Mouse (Mus musculus) hindbrain, embryonic 15.5 days (tissue): Measurements from ENCODE around the gene Ptprn2. TPM values are rescaled to one million over a fixed set of nuclear protein-coding genes. Genes with fewer than 3 reads are reported as not detected.

Experiments used
- ATAC-seq: fragments of 200-750 bp; cut with Nextera tagmentation; 2 replicates; pipeline ENCODE4 v1.8.0; 2017; ENCODE audit warnings: low read depth, moderate number of reproducible peaks, moderate TSS enrichment; ENCODE audit not compliant: low FRiP score
- H3K27ac ChIP-seq: fragments of 300-500 bp; sonication (generic); replicated peaks from 2 replicates; pipeline ENCODE4 v1.5.1; 2015; ENCODE audit warnings: mild to moderate bottlenecking, inconsistent platforms
- H3K27me3 ChIP-seq: fragments of 300-500 bp; sonication (generic); 2 replicates; pipeline ENCODE4 v1.6.1; 2015; ENCODE audit warnings: control low read depth, inconsistent platforms
- H3K36me3 ChIP-seq: fragments of 300-500 bp; sonication (generic); 2 replicates; pipeline ENCODE4 v1.6.1; 2015; ENCODE audit warnings: control low read depth, inconsistent platforms
- H3K4me1 ChIP-seq: fragments of 300-500 bp; sonication (generic); replicated peaks from 2 replicates; pipeline ENCODE4 v1.6.1; 2015; ENCODE audit warnings: control low read depth, inconsistent platforms
- H3K4me2 ChIP-seq: fragments of 300-500 bp; sonication (generic); 2 replicates; pipeline ENCODE4 v1.6.1; 2015; ENCODE audit warnings: moderate library complexity, mild to moderate bottlenecking, inconsistent platforms
- H3K4me3 ChIP-seq: fragments of 300-500 bp; sonication (generic); 2 replicates; pipeline ENCODE4 v1.5.1; 2015; ENCODE audit warnings: mild to moderate bottlenecking, inconsistent platforms
- H3K9ac ChIP-seq: fragments of 300-500 bp; sonication (generic); 2 replicates; pipeline ENCODE4 v1.6.1; 2015; ENCODE audit warnings: inconsistent platforms
- H3K9me3 ChIP-seq: fragments of 300-500 bp; sonication (generic); 2 replicates; pipeline ENCODE4 v1.6.1; 2016; ENCODE audit warnings: control low read depth, inconsistent platforms
- WGBS: fragments of 180-500 bp; shearing (Covaris S2); methylation state at CpG from one replicate; pipeline ENCODE4 v1.1.7; 2015; 5-methylcytosine and 5-hydroxymethylcytosine counted together
- polyA plus RNA-seq: library from polyadenylated mRNA; unstranded; fragments of >200 nt; fragmentation: Nextera tagmentation; extraction: Ambion mirVana; gene quantifications from 2 replicates; pipeline ENCODE4 v1.2.1, GENCODE M21; 2015

The Ptprn2 gene
- polyA plus RNA-seq, 1 experiment from 2014 or later = 14.7 TPM

DNA sequence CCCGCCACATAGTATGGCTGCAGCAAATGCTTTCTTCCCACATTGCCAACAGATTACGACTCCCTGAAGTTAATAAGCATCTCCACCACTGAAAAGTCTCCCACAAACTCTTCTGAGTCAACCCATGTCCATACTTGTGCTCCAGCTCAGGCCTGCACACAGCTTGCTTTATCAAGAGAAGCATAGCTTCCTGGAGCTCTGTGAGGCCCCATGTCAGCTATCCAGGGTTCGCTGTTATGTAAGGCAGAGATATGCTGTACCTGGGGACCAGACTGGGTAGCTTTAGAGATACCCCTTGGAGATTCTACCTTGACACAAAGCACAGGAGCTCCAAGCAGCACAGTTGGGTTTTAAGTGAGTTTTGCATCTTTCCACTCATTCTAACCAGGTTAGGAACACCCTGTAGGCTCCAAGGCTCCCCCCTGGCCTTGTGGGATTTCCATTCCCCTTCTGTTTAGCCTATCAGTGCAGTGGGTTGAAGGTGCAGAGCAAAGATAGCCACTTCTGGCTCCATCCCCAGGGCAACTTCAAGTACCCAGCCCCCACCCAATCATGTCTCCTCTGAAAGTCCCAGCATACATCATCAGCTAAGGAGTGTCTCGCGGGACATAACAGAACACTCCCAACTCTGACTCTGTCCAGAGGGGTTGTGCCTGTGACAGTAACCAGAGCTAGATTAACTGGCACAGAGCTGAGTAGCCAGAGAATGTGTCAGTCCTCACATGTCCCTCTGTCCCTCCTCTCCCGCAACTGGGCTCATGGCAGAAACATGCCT is 572.9 kb downstream of the Ptprn2 start:
- ATAC-seq = no peak
- 91% methylated on average over 6 of the region's 6 CpGs for WGBS
- Histone ChIP-seq H3K4me1 (peaks cover 20% of the 10 kb centered on the region), H3K9ac (no peak overlapping the region), H3K27ac (no peak overlapping the region), H3K4me3 (no peak overlapping the region), H3K27me3 (no peaks in the 10 kb centered on the region), H3K4me2 (no peak overlapping the region), H3K36me3 (no peaks in the 10 kb centered on the region), H3K9me3 (no peaks in the 10 kb centered on the region)

DNA sequence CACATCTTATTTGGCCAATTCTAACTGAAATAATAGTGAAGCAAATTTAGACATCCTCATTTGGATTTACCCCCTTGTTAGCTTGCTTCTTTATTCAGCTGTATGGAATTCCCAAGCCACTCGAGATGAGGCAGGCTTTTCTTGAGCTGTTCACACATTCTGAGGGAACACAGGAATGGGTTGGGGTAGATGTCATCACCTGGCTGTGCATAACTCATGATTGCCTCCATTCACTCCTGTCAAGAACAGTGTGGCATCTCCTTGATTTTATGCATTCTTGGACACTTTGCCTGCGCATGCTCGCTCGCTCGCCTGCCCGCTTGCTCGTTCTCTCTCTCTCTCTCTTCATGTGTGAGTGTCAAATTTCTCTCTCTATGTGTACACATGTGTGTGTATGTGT is 573.5 kb downstream of the Ptprn2 start:
- H3K4me2 ChIP-seq = no peak overlapping the region
- ATAC-seq = no peak
- no peak overlapping the region for H3K4me3 ChIP-seq
- H3K9ac ChIP-seq = no peak overlapping the region
- peaks cover 14% of the 10 kb centered on the region for H3K4me1 ChIP-seq
- 86% methylated on average over 7 of the region's 7 CpGs for WGBS
- H3K27ac ChIP-seq = no peak overlapping the region
- no peaks in the 10 kb centered on the region for H3K36me3 ChIP-seq
- no peaks in the 10 kb centered on the region for H3K27me3 ChIP-seq
- no peaks in the 10 kb centered on the region for H3K9me3 ChIP-seq

DNA sequence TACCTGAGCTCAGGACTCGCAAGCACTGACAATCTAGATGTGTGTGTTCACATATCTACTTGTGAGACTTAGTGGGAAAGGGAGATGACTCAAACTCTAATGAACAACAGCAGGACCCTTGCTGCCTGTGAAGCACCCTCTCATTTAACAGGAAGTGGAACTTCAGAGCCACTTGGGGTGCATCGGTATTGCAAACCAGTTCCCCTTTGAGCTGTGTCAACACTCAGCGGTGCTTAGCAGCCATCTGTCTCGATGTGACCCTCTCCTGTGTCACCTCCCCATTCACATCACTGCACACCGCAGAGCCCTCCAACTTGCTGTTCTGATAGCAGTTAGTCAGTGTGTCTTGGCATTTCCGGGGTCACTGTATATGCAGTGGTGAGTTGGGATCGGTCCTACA is 592.1 kb downstream of the Ptprn2 start:
- WGBS = 84% methylated on average over 7 of the region's 7 CpGs
- H3K4me2 ChIP-seq = no peak overlapping the region
- H3K4me3 ChIP-seq = no peak overlapping the region
- no peaks in the 10 kb centered on the region for H3K4me1 ChIP-seq
- H3K36me3 ChIP-seq = no peaks in the 10 kb centered on the region
- no peaks in the 10 kb centered on the region for H3K9me3 ChIP-seq
- ATAC-seq = no peak
- no peaks in the 10 kb centered on the region for H3K27me3 ChIP-seq
- no peak overlapping the region for H3K27ac ChIP-seq
- no peak overlapping the region for H3K9ac ChIP-seq

DNA sequence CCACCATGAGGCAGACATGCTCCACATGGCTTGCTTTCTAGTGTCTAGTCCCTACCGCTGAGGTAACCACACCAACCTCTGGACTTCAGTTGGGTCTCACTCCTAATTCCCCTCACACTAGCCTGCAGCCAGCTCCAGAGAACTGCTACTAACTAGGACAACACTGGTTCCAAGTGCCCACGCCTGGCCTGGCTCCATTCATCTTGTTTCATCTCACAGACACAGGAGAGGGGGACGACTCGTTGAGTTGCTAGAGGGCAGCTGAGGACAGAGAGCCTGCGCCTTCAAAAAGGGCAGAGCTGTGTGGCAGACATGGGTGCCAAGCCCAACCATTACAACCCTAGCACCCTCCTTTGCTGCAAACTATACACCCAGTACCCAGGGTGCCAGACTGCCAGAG is 593.4 kb downstream of the Ptprn2 start:
- peaks cover 4% of the 10 kb centered on the region for H3K4me1 ChIP-seq
- no peaks in the 10 kb centered on the region for H3K36me3 ChIP-seq
- H3K27ac ChIP-seq = no peak overlapping the region
- H3K9ac ChIP-seq = no peak overlapping the region
- ATAC-seq = no peak
- H3K9me3 ChIP-seq = no peaks in the 10 kb centered on the region
- H3K4me2 ChIP-seq = no peak overlapping the region
- no peak overlapping the region for H3K4me3 ChIP-seq
- no peaks in the 10 kb centered on the region for H3K27me3 ChIP-seq
- 94% methylated on average over 5 of the region's 5 CpGs for WGBS

DNA sequence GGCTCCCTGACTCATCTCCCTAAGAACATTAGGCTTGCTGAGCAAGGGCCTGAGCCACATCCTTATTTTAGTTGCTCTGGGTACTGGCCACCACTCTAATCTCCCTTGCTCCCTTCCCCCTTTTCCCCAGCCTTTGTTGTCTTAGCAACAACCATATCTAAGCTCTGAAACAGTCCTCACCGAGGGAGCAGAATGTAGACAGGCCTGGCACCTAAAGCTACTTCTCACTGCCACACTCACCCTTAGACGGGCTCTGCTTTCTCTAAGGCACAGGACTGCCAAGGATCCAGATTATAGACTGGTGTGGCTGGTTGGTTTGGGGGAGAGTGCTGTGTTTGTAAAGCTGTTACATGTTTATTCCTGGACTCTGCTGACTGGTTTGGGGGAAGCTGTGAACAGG is 594.2 kb downstream of the Ptprn2 start:
- Histone ChIP-seq H3K9me3 (no peaks in the 10 kb centered on the region), H3K9ac (no peak overlapping the region), H3K4me3 (no peak overlapping the region), H3K27ac (no peak overlapping the region), H3K27me3 (no peaks in the 10 kb centered on the region), H3K4me1 (peaks cover 12% of the 10 kb centered on the region), H3K36me3 (no peaks in the 10 kb centered on the region), H3K4me2 (no peak overlapping the region)
- WGBS = 51% methylated on average over 2 of the region's 2 CpGs
- no peak for ATAC-seq

DNA sequence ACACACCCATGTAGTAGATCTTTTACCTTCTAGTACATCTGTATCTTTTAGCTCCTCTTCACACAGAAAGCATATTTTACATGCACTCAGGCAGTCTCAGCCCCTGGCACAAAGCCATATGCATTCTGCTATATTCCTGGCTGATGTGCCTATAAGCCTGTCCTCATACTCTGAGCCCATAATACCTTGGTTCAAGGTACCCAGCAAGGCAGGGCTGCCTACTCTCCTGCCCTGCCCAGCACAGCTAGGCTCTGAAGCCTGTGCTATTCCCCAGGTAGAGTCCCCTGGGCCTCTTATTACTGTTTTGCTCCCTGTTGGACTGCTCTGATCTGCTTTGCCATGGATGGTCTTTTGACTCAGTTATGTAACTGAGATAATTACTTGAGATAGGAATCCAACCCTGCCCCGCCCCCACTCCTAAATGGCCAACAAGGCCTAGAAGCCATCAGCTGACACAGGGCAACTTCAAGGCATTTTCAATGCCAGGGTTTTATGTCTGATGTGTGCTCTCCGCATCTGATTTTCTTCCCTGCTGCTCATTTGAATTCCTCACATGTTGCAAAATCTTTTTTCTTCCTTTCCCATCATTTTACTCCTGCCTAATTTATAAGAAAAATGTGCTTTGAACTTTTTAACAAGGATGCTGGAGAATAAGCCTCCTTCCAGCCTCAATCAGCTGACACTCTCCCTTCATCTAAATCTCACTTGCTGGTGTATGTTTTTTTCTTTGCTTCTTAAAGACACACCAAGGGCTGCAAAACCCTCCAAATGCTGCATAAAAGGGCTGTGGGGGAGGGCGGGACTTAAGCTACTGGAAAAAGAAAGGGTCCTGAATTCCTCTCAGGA is 598.6 kb downstream of the Ptprn2 start:
- Histone ChIP-seq H3K4me3 (no peak overlapping the region), H3K27ac (peak overlapping the region; percentile 53; the same call in 1 of the 2 replicates), H3K27me3 (no peaks in the 10 kb centered on the region), H3K36me3 (no peaks in the 10 kb centered on the region), H3K4me1 (peaks cover 22% of the 10 kb centered on the region), H3K4me2 (no peak overlapping the region), H3K9me3 (no peaks in the 10 kb centered on the region), H3K9ac (no peak overlapping the region)
- WGBS = 61% methylated on average over 3 of the region's 3 CpGs
- peak; percentile 46; the same call in 1 of the 2 replicates for ATAC-seq

- H3K27me3 ChIP-seq = no peaks in the 10 kb centered on the region
- WGBS = 43% methylated on average over 5 of the region's 5 CpGs
- no peaks in the 10 kb centered on the region for H3K36me3 ChIP-seq
- no peak overlapping the region for H3K4me2 ChIP-seq
- H3K9ac ChIP-seq = no peak overlapping the region
- no peak for ATAC-seq
- no peaks in the 10 kb centered on the region for H3K9me3 ChIP-seq
- no peak overlapping the region for H3K4me3 ChIP-seq
- H3K27ac ChIP-seq = peak overlapping the region; percentile 53; the same call in 1 of the 2 replicates
- H3K4me1 ChIP-seq = peaks cover 22% of the 10 kb centered on the region
Measured at GRCm38 (mm10) chr12:117084702-117085409, 599.3 kb downstream of the Ptprn2 start.

DNA sequence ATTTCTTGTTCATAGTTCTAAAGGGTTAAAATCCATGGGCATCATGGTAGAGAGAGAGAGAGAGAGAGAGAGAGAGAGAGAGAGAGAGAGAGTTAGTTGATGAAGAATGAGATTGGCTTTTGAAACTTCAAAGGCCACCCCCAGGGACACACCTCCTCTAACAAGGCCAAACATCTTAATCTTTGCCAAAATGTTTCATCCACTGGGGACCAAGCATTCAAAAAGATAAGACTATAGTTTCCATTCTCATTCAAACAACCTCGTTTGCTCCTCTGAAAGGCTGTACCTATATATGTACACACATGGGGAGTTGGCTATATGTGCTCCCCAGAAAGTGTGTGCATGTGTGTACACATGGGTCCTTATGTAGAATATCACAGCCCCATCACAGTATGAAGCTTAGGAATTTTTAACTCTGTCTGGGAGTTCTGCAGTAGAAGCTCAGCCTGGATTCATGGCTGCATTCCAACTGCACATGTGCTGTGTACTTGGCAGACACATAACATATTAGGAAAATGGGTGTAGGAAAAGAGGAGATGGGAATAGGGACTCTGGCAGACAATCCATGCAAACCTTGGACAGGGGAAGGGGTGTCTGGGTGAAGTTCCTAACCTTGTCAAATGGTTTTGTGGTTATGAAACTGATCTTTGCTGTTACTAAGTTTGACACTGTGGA is 600.3 kb downstream of the Ptprn2 start:
- no peak overlapping the region for H3K27ac ChIP-seq
- no peak overlapping the region for H3K4me2 ChIP-seq
- H3K4me1 ChIP-seq = peaks cover 22% of the 10 kb centered on the region
- H3K4me3 ChIP-seq = no peak overlapping the region
- H3K36me3 ChIP-seq = no peaks in the 10 kb centered on the region
- no peaks in the 10 kb centered on the region for H3K27me3 ChIP-seq
- H3K9me3 ChIP-seq = no peaks in the 10 kb centered on the region
- WGBS = 75% methylated on average over 1 of the region's 1 CpGs
- peak; percentile 39; the same call in 1 of the 2 replicates for ATAC-seq
- no peak overlapping the region for H3K9ac ChIP-seq

- Histone ChIP-seq H3K4me3 (no peak overlapping the region), H3K27me3 (no peaks in the 10 kb centered on the region)
- 86% methylated on average over 4 of the region's 4 CpGs for WGBS
Measured at GRCm38 (mm10) chr12:117092345-117093107, 607.0 kb downstream of the Ptprn2 start.

DNA sequence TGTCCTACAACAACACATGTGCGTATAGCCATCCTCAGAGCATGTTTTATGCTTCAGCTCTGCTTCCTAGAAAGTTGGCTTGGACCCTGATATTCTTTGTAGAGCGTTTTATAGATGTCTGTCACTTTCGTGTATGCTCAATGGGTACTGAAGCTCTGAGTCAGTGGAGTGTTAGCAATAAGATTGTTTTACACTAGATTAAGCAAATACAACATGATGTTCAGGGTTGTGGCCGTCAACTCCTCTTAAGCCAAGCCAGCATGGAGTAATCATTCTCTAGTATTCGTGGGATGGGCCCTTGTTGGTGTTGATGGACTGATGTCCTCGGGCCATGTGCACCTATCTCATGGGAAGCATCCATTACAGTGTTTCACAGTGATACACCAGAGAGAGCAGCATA is 610.4 kb downstream of the Ptprn2 start:
- Histone ChIP-seq H3K36me3 (no peaks in the 10 kb centered on the region), H3K9me3 (no peaks in the 10 kb centered on the region), H3K4me3 (no peak overlapping the region), H3K9ac (no peak overlapping the region), H3K4me1 (peaks cover 8% of the 10 kb centered on the region; the same call in 1 of the 2 replicates), H3K4me2 (no peak overlapping the region), H3K27ac (no peak overlapping the region), H3K27me3 (no peaks in the 10 kb centered on the region)
- WGBS = 63% methylated on average over 6 of the region's 6 CpGs
- ATAC-seq = no peak

More at GRCm38 (mm10) chr12:117092345-117093107, 607.0 kb downstream of the Ptprn2 start:
- ATAC-seq = peak; percentile 43; the same call in 1 of the 2 replicates
- Histone ChIP-seq H3K36me3 (no peaks in the 10 kb centered on the region), H3K9me3 (no peaks in the 10 kb centered on the region), H3K9ac (no peak overlapping the region), H3K4me2 (no peak overlapping the region), H3K27ac (no peak overlapping the region), H3K4me1 (no peaks in the 10 kb centered on the region)

DNA sequence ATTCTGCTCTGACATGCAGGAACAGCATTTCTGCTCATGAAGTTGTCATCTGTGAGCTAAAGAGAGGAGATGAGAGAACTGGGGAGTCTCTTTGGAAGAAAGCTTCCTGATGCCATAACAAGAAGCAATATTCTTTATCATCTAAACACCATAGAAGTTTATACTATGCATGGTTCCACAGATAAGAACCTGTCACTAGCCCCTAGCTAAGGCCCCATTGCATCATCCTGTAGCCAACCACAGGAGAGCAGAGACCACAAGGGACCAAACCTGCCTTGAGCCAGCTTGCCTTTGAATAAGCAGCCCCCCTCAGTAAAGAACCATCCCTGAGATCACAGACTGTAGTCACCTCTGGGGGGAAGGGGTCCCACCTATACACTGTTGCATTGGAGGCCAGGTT is 612.8 kb downstream of the Ptprn2 start:
- H3K36me3 ChIP-seq = no peaks in the 10 kb centered on the region
- no peak overlapping the region for H3K4me3 ChIP-seq
- no peak overlapping the region for H3K27ac ChIP-seq
- H3K9me3 ChIP-seq = no peaks in the 10 kb centered on the region
- H3K4me1 ChIP-seq = peaks cover 8% of the 10 kb centered on the region; the same call in 1 of the 2 replicates
- ATAC-seq = no peak
- peaks cover 8% of the 10 kb centered on the region; the same call in 1 of the 2 replicates for H3K27me3 ChIP-seq
- no peak overlapping the region for H3K4me2 ChIP-seq
- no peak overlapping the region for H3K9ac ChIP-seq
